Mouse (Mus musculus): ENCODE measurements around the gene Ank3. TPM values are rescaled to one million over a fixed set of nuclear protein-coding genes. Genes with fewer than 3 reads are reported as not detected.
A peak's percentile ranks its signal among the peaks of the same experiment; 100 is the strongest.

The Ank3 gene
- polyA plus RNA-seq, 1 experiment from 2014 or later = 136 TPM

- no peaks in the 10 kb centered on the region for H3K36me3 ChIP-seq (replicated peaks; ENCODE audit: control insufficient read depth, insufficient read depth)
- no peak overlapping the region for H3K9ac ChIP-seq
- no peaks in the 10 kb centered on the region for H3K9me3 ChIP-seq (ENCODE audit: control insufficient read depth, low read length)
- DNase-seq (ENCODE audit: low spot score) (no peak), ATAC-seq (ENCODE audit: low FRiP score) (no peak)
- 91% methylated on average over 4 of the region's 4 CpGs for WGBS
- H3K4me3 ChIP-seq (replicated peaks; ENCODE audit: low read length) = no peak overlapping the region
- peaks cover 56% of the 10 kb centered on the region for H3K4me1 ChIP-seq (replicated peaks; ENCODE audit: control insufficient read depth, insufficient read depth, low read length)
- no peak overlapping the region for H3K4me2 ChIP-seq (replicated peaks)
- no peaks in the 10 kb centered on the region for H3K27me3 ChIP-seq (ENCODE audit: control insufficient read depth, insufficient read depth, low read length)
- H3K27ac ChIP-seq = no peak overlapping the region
These were observed 325.6 kb downstream of the Ank3 start for GRCm38 (mm10) chr10:69724159-69724558.

- Histone ChIP-seq H3K27me3 (ENCODE audit: control insufficient read depth, insufficient read depth, low read length) (no peaks in the 10 kb centered on the region), H3K9me3 (ENCODE audit: control insufficient read depth, low read length) (no peaks in the 10 kb centered on the region), H3K4me1 (replicated peaks; ENCODE audit: control insufficient read depth, insufficient read depth, low read length) (peaks cover 56% of the 10 kb centered on the region), H3K27ac (peak overlapping the region; percentile 27), H3K36me3 (replicated peaks; ENCODE audit: control insufficient read depth, insufficient read depth) (no peaks in the 10 kb centered on the region), H3K4me2 (replicated peaks) (no peak overlapping the region), H3K4me3 (replicated peaks; ENCODE audit: low read length) (no peak overlapping the region), H3K9ac (no peak overlapping the region)
- WGBS = 34% methylated on average over 14 of the region's 14 CpGs
- ATAC-seq (ENCODE audit: low FRiP score) (no peak), DNase-seq (ENCODE audit: low spot score) (no peak)
These were observed 326.5 kb downstream of the Ank3 start for GRCm38 (mm10) chr10:69725078-69725477.

GRCm38 (mm10) chr10:69726265-69726664 is 327.7 kb downstream of the Ank3 start:
- Histone ChIP-seq H3K9me3 (ENCODE audit: control insufficient read depth, low read length) (no peaks in the 10 kb centered on the region), H3K4me3 (replicated peaks; ENCODE audit: low read length) (no peak overlapping the region), H3K27me3 (ENCODE audit: control insufficient read depth, insufficient read depth, low read length) (no peaks in the 10 kb centered on the region), H3K36me3 (replicated peaks; ENCODE audit: control insufficient read depth, insufficient read depth) (no peaks in the 10 kb centered on the region), H3K4me2 (replicated peaks) (no peak overlapping the region), H3K27ac (no peak overlapping the region), H3K9ac (no peak overlapping the region), H3K4me1 (replicated peaks; ENCODE audit: control insufficient read depth, insufficient read depth, low read length) (peaks cover 56% of the 10 kb centered on the region)
- WGBS = 77% methylated on average over 2 of the region's 2 CpGs
- ATAC-seq (ENCODE audit: low FRiP score) (no peak), DNase-seq (ENCODE audit: low spot score) (no peak)

- Histone ChIP-seq H3K4me1 (replicated peaks; ENCODE audit: control insufficient read depth, insufficient read depth, low read length) (peaks cover 56% of the 10 kb centered on the region), H3K27ac (no peak overlapping the region), H3K9ac (no peak overlapping the region), H3K4me3 (replicated peaks; ENCODE audit: low read length) (no peak overlapping the region), H3K4me2 (replicated peaks) (no peak overlapping the region), H3K27me3 (ENCODE audit: control insufficient read depth, insufficient read depth, low read length) (no peaks in the 10 kb centered on the region), H3K36me3 (replicated peaks; ENCODE audit: control insufficient read depth, insufficient read depth) (no peaks in the 10 kb centered on the region), H3K9me3 (ENCODE audit: control insufficient read depth, low read length) (no peaks in the 10 kb centered on the region)
- ATAC-seq (ENCODE audit: low FRiP score) (no peak), DNase-seq (ENCODE audit: low spot score) (no peak)
- 87% methylated on average over 7 of the region's 7 CpGs for whole genome bisulfite sequencing
These were observed 328.2 kb downstream of the Ank3 start for GRCm38 (mm10) chr10:69726806-69727205.

- Histone ChIP-seq H3K36me3 (replicated peaks; ENCODE audit: control insufficient read depth, insufficient read depth) (no peaks in the 10 kb centered on the region), H3K27ac (peak overlapping the region; percentile 51; the same call in 1 of the 2 replicates), H3K4me2 (replicated peaks) (no peak overlapping the region), H3K4me3 (replicated peaks; ENCODE audit: low read length) (no peak overlapping the region), H3K27me3 (ENCODE audit: control insufficient read depth, insufficient read depth, low read length) (no peaks in the 10 kb centered on the region), H3K9ac (no peak overlapping the region), H3K9me3 (ENCODE audit: control insufficient read depth, low read length) (no peaks in the 10 kb centered on the region), H3K4me1 (replicated peaks; ENCODE audit: control insufficient read depth, insufficient read depth, low read length) (peaks cover 51% of the 10 kb centered on the region)
- WGBS = 59% methylated on average over 6 of the region's 6 CpGs
- ATAC-seq (ENCODE audit: low FRiP score) = no peak
- no peak for DNase-seq (ENCODE audit: low spot score)
These were observed 330.3 kb downstream of the Ank3 start for GRCm38 (mm10) chr10:69728876-69729275.

- Histone ChIP-seq H3K27ac (peak overlapping the region; percentile 79), H3K27me3 (ENCODE audit: control insufficient read depth, insufficient read depth, low read length) (no peaks in the 10 kb centered on the region), H3K4me1 (replicated peaks; ENCODE audit: control insufficient read depth, insufficient read depth, low read length) (peaks cover 45% of the 10 kb centered on the region), H3K36me3 (replicated peaks; ENCODE audit: control insufficient read depth, insufficient read depth) (no peaks in the 10 kb centered on the region), H3K4me2 (replicated peaks) (peak overlapping the region; percentile 28), H3K9me3 (ENCODE audit: control insufficient read depth, low read length) (no peaks in the 10 kb centered on the region), H3K9ac (peak overlapping the region; percentile 32; the same call in 1 of the 2 replicates), H3K4me3 (replicated peaks; ENCODE audit: low read length) (no peak overlapping the region)
- 24% methylated on average over 10 of the region's 10 CpGs for WGBS
- peak; percentile 64; the same call in 1 of the 2 replicates for ATAC-seq (ENCODE audit: low FRiP score)
- no peak for DNase-seq (ENCODE audit: low spot score)
These were observed 331.8 kb downstream of the Ank3 start for GRCm38 (mm10) chr10:69730351-69730871.

GRCm38 (mm10) chr10:69731341-69731740 is 332.8 kb downstream of the Ank3 start:
- ATAC-seq (ENCODE audit: low FRiP score) (no peak), DNase-seq (ENCODE audit: low spot score) (no peak)
- no peak overlapping the region for H3K4me2 ChIP-seq (replicated peaks)
- no peaks in the 10 kb centered on the region for H3K27me3 ChIP-seq (ENCODE audit: control insufficient read depth, insufficient read depth, low read length)
- WGBS = 86% methylated on average over 5 of the region's 5 CpGs
- no peak overlapping the region for H3K4me3 ChIP-seq (replicated peaks; ENCODE audit: low read length)
- no peaks in the 10 kb centered on the region for H3K36me3 ChIP-seq (replicated peaks; ENCODE audit: control insufficient read depth, insufficient read depth)
- H3K4me1 ChIP-seq (replicated peaks; ENCODE audit: control insufficient read depth, insufficient read depth, low read length) = peaks cover 43% of the 10 kb centered on the region
- peak overlapping the region; percentile 79 for H3K27ac ChIP-seq
- H3K9me3 ChIP-seq (ENCODE audit: control insufficient read depth, low read length) = no peaks in the 10 kb centered on the region
- no peak overlapping the region for H3K9ac ChIP-seq

- H3K27me3 ChIP-seq (ENCODE audit: control insufficient read depth, insufficient read depth, low read length) = no peaks in the 10 kb centered on the region
- no peaks in the 10 kb centered on the region for H3K36me3 ChIP-seq (replicated peaks; ENCODE audit: control insufficient read depth, insufficient read depth)
- peaks cover 38% of the 10 kb centered on the region for H3K4me1 ChIP-seq (replicated peaks; ENCODE audit: control insufficient read depth, insufficient read depth, low read length)
- no peak overlapping the region for H3K4me3 ChIP-seq (replicated peaks; ENCODE audit: low read length)
- H3K9me3 ChIP-seq (ENCODE audit: control insufficient read depth, low read length) = no peaks in the 10 kb centered on the region
- no peak overlapping the region for H3K9ac ChIP-seq
- no peak overlapping the region for H3K4me2 ChIP-seq (replicated peaks)
- WGBS = 67% methylated on average over 1 of the region's 1 CpGs
- H3K27ac ChIP-seq = no peak overlapping the region
- DNase-seq (ENCODE audit: low spot score) = no peak
- no peak for ATAC-seq (ENCODE audit: low FRiP score)
These were observed 333.3 kb downstream of the Ank3 start for GRCm38 (mm10) chr10:69731863-69732262.

- WGBS = 71% methylated on average over 7 of the region's 7 CpGs
- Histone ChIP-seq H3K27me3 (ENCODE audit: control insufficient read depth, insufficient read depth, low read length) (no peaks in the 10 kb centered on the region), H3K4me1 (replicated peaks; ENCODE audit: control insufficient read depth, insufficient read depth, low read length) (peaks cover 9% of the 10 kb centered on the region)
These were observed 337.7 kb downstream of the Ank3 start for GRCm38 (mm10) chr10:69736241-69736640.

GRCm38 (mm10) chr10:69738741-69739271 is 340.2 kb downstream of the Ank3 start:
- Histone ChIP-seq H3K27ac (no peak overlapping the region), H3K9ac (no peak overlapping the region), H3K36me3 (replicated peaks; ENCODE audit: control insufficient read depth, insufficient read depth) (no peaks in the 10 kb centered on the region), H3K4me1 (replicated peaks; ENCODE audit: control insufficient read depth, insufficient read depth, low read length) (peaks cover 15% of the 10 kb centered on the region), H3K4me2 (replicated peaks) (no peak overlapping the region), H3K4me3 (replicated peaks; ENCODE audit: low read length) (no peak overlapping the region), H3K9me3 (ENCODE audit: control insufficient read depth, low read length) (no peaks in the 10 kb centered on the region), H3K27me3 (ENCODE audit: control insufficient read depth, insufficient read depth, low read length) (no peaks in the 10 kb centered on the region)
- ATAC-seq (ENCODE audit: low FRiP score) = no peak
- WGBS = 70% methylated on average over 5 of the region's 5 CpGs
- no peak for DNase-seq (ENCODE audit: low spot score)

More at GRCm38 (mm10) chr10:69736241-69736640, 337.7 kb downstream of the Ank3 start:
- no peak overlapping the region for H3K9ac ChIP-seq
- no peaks in the 10 kb centered on the region for H3K36me3 ChIP-seq (replicated peaks; ENCODE audit: control insufficient read depth, insufficient read depth)
- H3K27ac ChIP-seq = no peak overlapping the region
- H3K9me3 ChIP-seq (ENCODE audit: control insufficient read depth, low read length) = no peaks in the 10 kb centered on the region
- H3K4me2 ChIP-seq (replicated peaks) = no peak overlapping the region
- H3K4me3 ChIP-seq (replicated peaks; ENCODE audit: low read length) = no peak overlapping the region
- peak; percentile 31; the same call in 1 of the 2 replicates for ATAC-seq (ENCODE audit: low FRiP score)
- DNase-seq (ENCODE audit: low spot score) = no peak
